Mouse (Mus musculus): ENCODE data around the gene Tex261.

DNA sequence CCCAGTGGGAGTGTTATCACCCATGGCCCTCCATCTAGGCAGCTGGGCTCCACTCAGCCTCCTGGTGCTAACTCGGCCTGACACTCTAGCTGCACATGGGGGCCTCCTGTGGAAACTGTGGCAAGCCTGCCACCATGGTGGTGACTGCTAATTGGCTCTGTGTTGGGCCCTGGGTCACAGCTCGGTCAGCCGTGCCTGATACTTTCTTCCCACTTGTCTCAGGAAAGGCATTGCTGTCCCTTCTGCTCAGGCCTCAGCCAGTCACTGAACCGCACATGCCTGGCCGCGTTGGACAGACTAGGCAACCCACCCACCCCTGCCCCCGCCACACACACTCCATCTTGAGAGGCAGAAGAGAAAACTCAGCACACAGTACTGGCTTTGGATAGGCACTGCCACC is 12.9 kb upstream of the Tex261 start:
- TF ChIP-seq CTCF (IDR thresholded peaks at IDR 0.05; ENCODE audit: insufficient read depth, low read depth, low read length) (no peak), POLR2A (IDR thresholded peaks at IDR 0.05; ENCODE audit: insufficient read depth, low read depth, low read length) (no peak)
